Mouse (Mus musculus) erythroid progenitor cell, adult 5-6 weeks (primary cell): ENCODE data around the gene Foxn2. TPM values are rescaled to one million over a fixed set of nuclear protein-coding genes. Genes with fewer than 3 reads are reported as not detected.
"Not testable (repeated sequence)": the region's sequence is repeated elsewhere in the genome, so short reads cannot be mapped to it uniquely, and the experiment has no call there.

Experiments used
- ATAC-seq: replicated peaks from 2 replicates; pipeline ENCODE4 v1.8.0; 2016; ENCODE audit warnings: moderate number of reproducible peaks, mild to moderate bottlenecking, moderate TSS enrichment, inconsistent platforms; ENCODE audit not compliant: poor library complexity, low FRiP score, severe bottlenecking
- total RNA-seq, 2 experiments: library from RNA; stranded (forward) in 1 of 2; stranded (reverse) in 1 of 2; fragments of 150-400 nt in 1 of 2; fragments of 186-747, 209-891 nt in 1 of 2; gene quantifications; 2 replicates each; pipeline versions ENCODE4 v1.2.3 to v1.2.4; 2015 to 2017; ENCODE audit warnings: low replicate concordance in 2 of 2

The Foxn2 gene
- 13.0 and 20.5 TPM in 2 replicates for total RNA-seq (2015; ENCODE audit: low replicate concordance)
- 13.9 and 16.8 TPM in 2 replicates for total RNA-seq (2017; ENCODE audit: low replicate concordance)

DNA sequence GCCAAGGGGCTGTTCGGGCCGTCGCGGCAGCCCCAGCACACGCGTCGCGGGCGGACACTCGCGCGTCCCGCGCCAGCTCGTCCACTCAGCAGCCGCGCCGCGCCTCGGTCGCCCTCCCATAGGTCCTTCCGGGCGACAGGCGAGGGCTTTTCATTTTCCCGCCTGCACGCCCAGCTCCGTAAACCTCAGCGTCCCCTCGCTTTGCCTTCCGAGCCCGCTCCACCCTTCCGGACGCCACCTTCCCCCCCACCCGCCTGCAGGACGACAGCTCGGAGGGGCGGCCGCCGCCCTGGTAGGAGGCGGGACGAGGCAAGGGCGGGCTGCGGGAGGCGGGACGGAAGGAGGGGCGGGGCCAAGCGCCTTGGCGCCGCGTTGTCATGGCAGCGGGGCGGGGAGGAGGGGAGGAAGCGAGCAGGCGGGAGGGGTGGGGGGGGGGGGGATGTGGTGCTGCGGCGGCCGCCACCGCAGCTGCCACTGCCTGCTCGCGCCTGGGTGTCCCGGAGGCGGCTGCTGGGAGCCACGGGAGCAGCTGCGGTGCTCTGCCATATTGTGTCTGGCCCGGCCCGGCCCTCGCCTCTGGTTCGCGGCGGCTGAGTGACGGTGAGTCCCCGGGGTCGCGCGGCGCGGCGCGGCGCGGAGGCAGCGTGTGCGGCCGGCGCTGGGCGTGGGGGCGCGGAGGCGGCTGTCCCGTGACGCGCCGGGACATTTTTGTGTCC, at the start of gene Foxn2:
Gene Foxn2, plus strand, starts transcription at position 427 of the 716 bp plus-strand sequence.
- peak; percentile 95 for ATAC-seq

- no peak for ATAC-seq
Observed at GRCm38 (mm10) chr17:88397501-88397900, 43.0 kb upstream of the Foxn2 start.

DNA sequence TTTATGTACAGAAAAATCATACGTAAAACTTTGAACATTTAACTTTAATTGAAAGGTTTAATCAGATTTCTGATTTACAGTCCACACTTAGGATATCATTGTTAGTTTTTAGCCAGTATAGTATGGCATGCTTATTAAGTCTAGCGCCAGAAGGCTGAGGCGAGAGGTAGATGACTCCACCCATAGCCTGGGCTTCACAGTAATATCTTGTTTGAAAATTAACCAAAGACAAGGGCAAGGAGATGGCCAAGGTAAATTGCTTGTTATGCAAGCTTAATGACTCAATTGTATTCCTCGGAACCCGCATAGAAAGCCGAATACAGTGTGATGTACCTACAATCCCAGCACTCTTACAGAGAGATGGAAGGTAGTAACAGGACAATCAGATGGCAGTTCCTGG, 42.4 kb upstream of the Foxn2 start:
- no peak for ATAC-seq

- no peak for ATAC-seq
Observed at GRCm38 (mm10) chr17:88398854-88399253, 41.7 kb upstream of the Foxn2 start.

- no peak for ATAC-seq
Observed at GRCm38 (mm10) chr17:88400122-88400521, 40.4 kb upstream of the Foxn2 start.

DNA sequence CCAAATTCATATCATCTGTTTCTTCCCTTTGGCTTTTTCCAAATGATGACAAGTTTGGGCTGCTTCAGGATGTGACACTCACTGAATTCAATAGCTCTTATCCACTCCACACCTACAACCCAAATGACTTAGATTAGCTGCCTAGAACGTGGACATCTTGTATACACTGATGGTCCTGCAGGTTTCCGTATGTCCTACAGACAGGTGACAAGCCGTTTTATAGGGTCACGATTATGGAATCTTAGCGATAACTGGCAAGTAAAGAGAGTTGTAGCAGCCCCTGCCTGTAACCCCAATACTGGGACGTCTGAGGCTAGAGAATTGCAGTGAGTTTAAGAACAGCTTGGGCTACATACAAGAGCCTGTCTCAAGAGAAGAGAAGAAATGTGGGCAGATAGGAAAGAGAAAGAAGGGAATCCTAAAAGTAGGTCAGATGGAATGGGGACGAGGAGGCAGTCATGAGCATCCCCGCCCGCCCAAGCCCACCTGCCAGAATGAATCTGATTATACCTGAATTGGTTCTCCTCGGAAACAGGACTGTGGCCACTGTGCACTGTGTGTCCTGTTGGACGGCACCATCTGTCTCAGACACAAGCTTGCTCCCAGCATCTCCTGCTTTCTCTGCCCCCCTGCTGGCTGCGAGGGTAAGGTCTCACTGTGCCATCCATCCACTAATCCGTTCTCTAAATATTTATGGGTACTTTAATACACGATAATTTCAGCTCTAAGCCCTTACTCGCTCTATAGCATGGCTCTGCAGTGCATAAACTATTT, 39.6 kb upstream of the Foxn2 start:
- ATAC-seq = no peak

GRCm38 (mm10) chr17:88403269-88403668, 37.2 kb upstream of the Foxn2 start:
- no peak for ATAC-seq

DNA sequence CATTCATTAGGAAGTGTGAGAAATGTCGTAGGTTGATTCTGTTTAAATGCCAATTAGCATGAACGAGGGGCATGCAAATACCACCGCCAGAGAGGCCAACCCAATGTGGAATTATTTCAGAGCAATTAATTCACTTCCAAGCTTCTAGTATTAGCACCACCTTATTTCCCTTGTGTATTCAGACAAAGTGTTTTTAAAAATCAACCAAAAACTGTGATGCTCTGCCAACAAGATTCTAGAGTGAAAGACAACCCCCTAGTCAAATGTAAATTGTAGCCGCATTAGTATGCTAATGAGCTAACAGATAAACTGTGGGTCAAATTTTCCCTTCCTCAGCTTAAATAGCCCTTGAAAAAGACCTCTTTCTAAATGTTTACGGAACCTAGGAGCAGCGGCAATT, 36.0 kb upstream of the Foxn2 start:
- no peak for ATAC-seq

- ATAC-seq = no peak
Observed at GRCm38 (mm10) chr17:88405076-88405475, 35.4 kb upstream of the Foxn2 start.

DNA sequence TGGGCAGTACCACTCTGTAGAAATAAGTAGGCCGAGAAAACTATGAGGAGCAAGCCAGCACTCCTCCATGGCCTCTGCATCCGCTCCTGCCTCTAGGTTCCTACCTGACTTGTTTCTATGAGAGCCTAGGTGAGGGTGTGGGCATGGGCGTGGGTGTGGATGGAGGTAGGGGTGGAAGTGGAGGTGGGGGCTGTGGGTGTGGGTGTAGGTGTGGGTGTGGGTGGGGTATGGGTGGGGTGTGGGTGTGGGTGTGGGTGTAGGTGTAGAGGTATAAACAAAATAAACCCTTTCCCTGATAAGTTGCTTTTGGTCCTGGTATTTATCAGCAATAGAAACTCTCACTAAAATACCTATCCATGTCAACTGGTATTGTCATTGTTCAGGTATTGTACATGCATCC, 30.8 kb upstream of the Foxn2 start:
- no peak for ATAC-seq

DNA sequence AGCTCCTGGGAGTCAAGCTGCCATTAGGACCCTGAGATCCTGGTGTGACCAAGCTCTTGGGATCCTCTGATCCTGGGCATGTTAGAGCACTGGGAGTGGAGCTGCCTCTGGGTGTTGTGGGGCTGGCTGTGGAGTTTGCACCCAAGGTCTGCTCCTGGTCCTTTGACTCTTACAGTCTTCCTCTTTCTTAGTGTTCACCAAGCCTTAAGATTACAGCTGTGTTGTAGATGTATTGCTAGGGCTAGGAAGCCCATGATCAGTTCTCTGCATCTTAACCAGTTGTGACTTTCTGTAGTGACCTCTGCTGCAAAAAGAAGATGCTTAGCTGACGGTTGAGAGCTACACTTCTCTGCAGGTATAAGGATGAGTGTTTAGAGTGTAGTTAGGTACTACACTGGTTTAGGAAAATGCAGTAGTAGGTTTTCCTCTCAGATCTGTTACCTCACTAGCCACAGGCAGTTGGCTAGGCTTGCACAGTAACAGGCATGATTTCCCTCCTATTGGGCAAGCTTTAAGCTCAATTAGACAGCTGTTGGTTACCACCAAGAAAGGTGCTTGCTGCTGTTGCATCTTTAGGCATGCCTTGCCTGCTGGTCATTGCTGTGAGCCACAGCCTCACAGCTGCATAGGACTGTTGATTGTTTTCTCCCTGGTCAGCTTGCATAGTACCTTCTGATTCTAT, 27.2 kb upstream of the Foxn2 start:
- no peak for ATAC-seq

DNA sequence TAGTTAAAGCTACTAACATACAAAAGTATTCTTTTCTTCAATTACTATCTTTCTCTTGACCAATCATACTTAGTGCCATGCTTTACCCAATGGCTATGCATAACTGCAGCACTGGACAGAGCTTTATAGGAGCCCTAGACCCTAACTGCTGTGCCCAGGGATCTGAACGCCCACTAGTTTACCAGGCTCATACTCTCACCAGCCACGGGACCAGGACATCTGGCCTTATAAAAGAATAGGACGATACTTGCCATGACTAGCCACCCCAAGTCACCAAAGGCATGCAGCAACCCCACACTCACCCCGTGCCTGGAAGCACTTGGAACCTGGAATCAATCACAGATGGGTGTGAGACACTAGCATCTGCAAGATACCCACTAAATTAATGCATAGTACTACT, 20.1 kb upstream of the Foxn2 start:
- ATAC-seq = no peak

DNA sequence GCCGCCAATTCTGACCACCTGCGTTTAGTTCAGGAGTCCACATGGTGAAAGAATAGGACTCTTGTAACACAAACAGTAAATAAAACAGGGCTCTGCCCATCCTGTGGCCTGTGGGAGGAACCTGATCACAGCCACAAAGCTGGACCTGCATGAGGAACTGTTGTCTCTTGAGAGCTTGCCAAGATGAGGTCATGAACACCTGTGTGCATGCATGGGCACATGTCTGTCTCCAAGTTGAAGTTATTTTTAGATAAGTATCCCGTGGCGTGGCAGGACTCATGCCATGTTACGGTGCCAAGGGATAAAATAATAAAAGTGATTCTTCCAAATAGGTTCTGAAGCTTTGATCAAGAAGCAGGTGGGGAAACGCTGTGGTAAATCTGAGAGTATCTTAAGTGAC, 19.3 kb upstream of the Foxn2 start:
- no peak for ATAC-seq

DNA sequence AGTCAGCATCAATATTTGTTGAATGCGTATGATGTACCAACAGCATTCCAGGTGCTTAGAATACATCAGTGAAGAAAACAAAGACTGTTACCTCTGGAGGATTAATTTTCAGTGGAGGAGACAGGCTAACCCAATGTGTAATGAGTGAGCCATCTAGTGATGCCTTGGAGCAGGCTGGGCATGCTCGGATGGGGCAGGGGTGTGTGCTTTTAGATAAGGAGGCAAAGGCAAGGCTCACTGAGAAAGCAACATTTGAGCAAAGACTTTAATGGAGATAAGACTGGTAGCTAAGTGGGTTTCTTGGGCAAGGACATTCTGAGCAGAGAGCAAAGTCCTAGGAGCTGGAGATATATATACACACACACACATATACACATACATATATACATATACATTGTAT, 9.8 kb upstream of the Foxn2 start:
- peak; percentile 93 for ATAC-seq

DNA sequence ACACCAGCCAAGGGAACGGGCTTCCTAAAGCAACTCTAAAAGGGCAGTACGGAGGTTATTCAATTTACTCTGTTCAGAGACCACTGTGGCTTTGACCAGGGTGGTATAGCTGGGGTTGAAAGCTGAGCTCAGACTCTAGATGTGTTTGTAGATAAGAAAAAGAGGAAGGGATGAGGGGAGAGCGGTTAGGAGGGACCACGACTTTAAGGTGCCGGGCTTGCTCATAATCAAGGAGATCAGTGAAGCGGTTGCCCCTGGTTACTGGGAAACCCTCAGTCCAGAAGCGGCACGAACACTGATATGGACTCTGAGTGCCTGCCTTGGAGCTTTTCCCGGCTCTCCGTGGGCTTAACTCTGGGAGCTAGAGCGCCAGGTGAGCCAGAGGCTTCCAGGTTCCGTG, 9.0 kb upstream of the Foxn2 start:
- ATAC-seq = peak; percentile 60

- ATAC-seq = peak; percentile 82
Observed at GRCm38 (mm10) chr17:88431987-88432386, 8.5 kb upstream of the Foxn2 start.

DNA sequence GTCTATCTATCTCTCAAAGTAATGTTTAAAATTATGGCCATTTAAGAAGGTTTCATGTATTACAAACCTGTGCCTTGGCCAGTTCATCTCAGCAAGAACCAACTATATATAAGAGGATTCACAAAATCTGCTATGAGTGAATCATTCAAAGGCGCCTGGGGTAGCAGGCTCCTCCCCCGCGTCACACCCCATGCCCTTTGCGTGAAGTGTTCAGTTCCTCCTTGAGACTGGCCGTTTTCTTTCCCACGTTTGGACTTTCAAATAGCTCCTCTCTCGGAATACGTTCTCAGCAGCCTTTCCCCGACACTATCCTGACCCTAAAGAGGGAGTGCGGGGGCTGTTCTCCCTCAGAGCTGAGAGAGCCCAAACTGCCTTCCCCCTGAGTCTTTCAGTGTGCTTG, 5.2 kb upstream of the Foxn2 start:
- no peak for ATAC-seq

GRCm38 (mm10) chr17:88436284-88436683, 4.2 kb upstream of the Foxn2 start:
- ATAC-seq = no peak

GRCm38 (mm10) chr17:88436749-88437148, 3.8 kb upstream of the Foxn2 start:
- not testable (repeated sequence) for ATAC-seq

DNA sequence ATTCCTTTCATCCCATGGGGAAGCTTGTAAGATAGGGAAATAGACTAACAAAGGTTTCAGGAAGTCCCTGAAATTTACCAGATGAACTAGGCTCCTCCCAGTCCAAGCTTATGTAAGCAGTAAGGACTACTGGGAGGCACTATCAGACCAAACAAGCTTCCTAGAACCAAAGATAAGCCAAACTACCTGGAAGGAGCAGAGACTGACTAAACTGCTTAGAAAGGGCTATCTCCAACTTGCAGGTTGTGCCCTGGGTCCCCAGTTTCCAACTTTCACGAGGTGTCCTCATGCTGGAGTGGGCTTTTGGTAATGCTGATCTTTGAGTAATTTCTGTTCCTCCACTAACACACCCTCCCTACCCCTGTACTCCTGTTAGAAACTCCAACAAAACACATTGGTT, 3.1 kb upstream of the Foxn2 start:
- ATAC-seq = no peak
